Mouse (Mus musculus): ENCODE data around the gene Tmem189.

Tmem189 gene

DNA sequence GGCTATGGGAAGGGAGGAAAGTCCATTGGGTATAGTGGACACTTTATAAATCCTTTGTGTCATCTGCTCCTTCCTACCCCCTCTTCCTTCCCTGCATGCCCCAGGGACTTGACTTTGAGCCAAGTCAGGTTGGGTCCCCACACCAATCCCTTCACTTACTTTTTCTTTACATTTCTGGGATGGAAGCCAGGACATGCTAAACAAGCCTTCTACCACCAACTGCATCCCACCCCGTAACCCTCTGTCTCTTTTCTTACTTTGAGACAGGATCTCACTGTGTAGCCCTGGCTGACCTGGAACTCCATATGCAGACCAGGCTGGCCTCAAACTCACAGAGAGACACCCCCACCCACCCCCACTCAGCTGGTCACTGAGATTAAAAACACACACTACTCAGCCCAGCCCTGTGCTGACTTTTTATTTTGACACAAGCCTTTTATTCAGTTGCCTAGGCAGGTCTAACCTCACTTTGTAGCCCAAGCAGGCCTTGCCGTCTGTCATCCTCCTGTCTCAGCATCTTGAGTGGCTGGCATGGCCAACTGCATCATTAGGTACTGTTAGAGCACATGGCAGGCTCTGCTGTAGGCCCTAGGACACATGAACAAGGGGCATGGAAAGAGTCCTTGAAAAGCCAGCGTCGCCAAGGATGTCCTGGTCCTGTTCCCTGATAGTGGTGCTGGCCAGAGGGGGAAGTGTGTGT, 95.9 kb downstream of the Tmem189 start:
- no peak for DNase-seq (ENCODE audit: low spot score in 2 of 2)

All from heart, adult 9 months (tissue).